Mouse (Mus musculus): ENCODE results near the gene Tenm1. TPM values are rescaled to one million over a fixed set of nuclear protein-coding genes. Genes with fewer than 3 reads are reported as not detected.

The Tenm1 gene
- total and polyA plus RNA-seq, 3 experiments = under 0.01 to 0.11 (median 0.05) TPM

GRCm38 (mm10) chrX:43427111-43427510 lies 1.8 kb downstream of the Tenm1 start:
- no peak for DNase-seq
- H3K9ac ChIP-seq (ENCODE audit: low read depth, low read length) = no peak overlapping the region
- no peak overlapping the region for H3K27ac ChIP-seq
- H3K4me1 ChIP-seq (ENCODE audit: control insufficient read depth, insufficient read depth, low read length) = no peaks in the 10 kb centered on the region
- no peaks in the 10 kb centered on the region for H3K79me2 ChIP-seq (replicated peaks; ENCODE audit: control insufficient read depth, insufficient read depth, low read length)
- no peak for TF ChIP-seq CTCF (IDR thresholded peaks at IDR 0.05)
- no peak for TF ChIP-seq EP300 (IDR thresholded peaks at IDR 0.05; ENCODE audit: insufficient read depth, low read depth, low read length)
- no peak for TF ChIP-seq POLR2A (IDR thresholded peaks at IDR 0.05; ENCODE audit: insufficient read depth, low read depth, low read length)
- H3K36me3 ChIP-seq (ENCODE audit: control insufficient read depth, insufficient read depth, low read length) = no peaks in the 10 kb centered on the region
- WGBS = 22% methylated on average over 10 of the region's 10 CpGs
- 0 out of 2 replicates have a peak, but pooled peaks cover 1% of the 10 kb centered on the region for H3K27me3 ChIP-seq (ENCODE audit: control insufficient read depth, insufficient read depth, low read length)
- intact Hi-C loops (cut with DNase I) = no loop called here
- no peak overlapping the region for H3K4me3 ChIP-seq

- H3K36me3 ChIP-seq (ENCODE audit: control insufficient read depth, insufficient read depth, low read length) = no peaks in the 10 kb centered on the region
- no peak overlapping the region for H3K9ac ChIP-seq (ENCODE audit: low read depth, low read length)
- H3K79me2 ChIP-seq (replicated peaks; ENCODE audit: control insufficient read depth, insufficient read depth, low read length) = no peaks in the 10 kb centered on the region
- no peak overlapping the region for H3K4me3 ChIP-seq
- no peaks in the 10 kb centered on the region for H3K27me3 ChIP-seq (ENCODE audit: control insufficient read depth, insufficient read depth, low read length)
- TF ChIP-seq POLR2A (IDR thresholded peaks at IDR 0.05; ENCODE audit: insufficient read depth, low read depth, low read length) (no peak), EP300 (IDR thresholded peaks at IDR 0.05; ENCODE audit: insufficient read depth, low read depth, low read length) (no peak)
- 57% methylated on average over 3 of the region's 3 CpGs for WGBS
- H3K27ac ChIP-seq = no peak overlapping the region
- no peak for DNase-seq
- no peaks in the 10 kb centered on the region for H3K4me1 ChIP-seq (ENCODE audit: control insufficient read depth, insufficient read depth, low read length)
- intact Hi-C loops (cut with DNase I) = no loop called here
Observed at GRCm38 (mm10) chrX:43397957-43398356, 31.0 kb downstream of the Tenm1 start.

GRCm38 (mm10) chrX:43388106-43388505 lies 40.8 kb downstream of the Tenm1 start:
- Histone ChIP-seq H3K79me2 (replicated peaks; ENCODE audit: control insufficient read depth, insufficient read depth, low read length) (no peaks in the 10 kb centered on the region), H3K9ac (ENCODE audit: low read depth, low read length) (no peak overlapping the region), H3K27ac (no peak overlapping the region), H3K36me3 (ENCODE audit: control insufficient read depth, insufficient read depth, low read length) (no peaks in the 10 kb centered on the region), H3K27me3 (ENCODE audit: control insufficient read depth, insufficient read depth, low read length) (no peaks in the 10 kb centered on the region), H3K4me3 (no peak overlapping the region), H3K4me1 (ENCODE audit: control insufficient read depth, insufficient read depth, low read length) (no peaks in the 10 kb centered on the region)
- intact Hi-C loops (cut with DNase I) = no loop called here
- no peak for DNase-seq
- no peak for TF ChIP-seq EP300 (IDR thresholded peaks at IDR 0.05; ENCODE audit: insufficient read depth, low read depth, low read length)
- TF ChIP-seq CTCF (IDR thresholded peaks at IDR 0.05) = no peak
- no peak for TF ChIP-seq POLR2A (IDR thresholded peaks at IDR 0.05; ENCODE audit: insufficient read depth, low read depth, low read length)
- WGBS = 62% methylated on average over 5 of the region's 5 CpGs

- Histone ChIP-seq H3K27ac (no peak overlapping the region), H3K4me3 (no peak overlapping the region), H3K36me3 (ENCODE audit: control insufficient read depth, insufficient read depth, low read length) (no peaks in the 10 kb centered on the region), H3K4me1 (ENCODE audit: control insufficient read depth, insufficient read depth, low read length) (no peaks in the 10 kb centered on the region), H3K79me2 (replicated peaks; ENCODE audit: control insufficient read depth, insufficient read depth, low read length) (no peaks in the 10 kb centered on the region), H3K9ac (ENCODE audit: low read depth, low read length) (no peak overlapping the region), H3K27me3 (ENCODE audit: control insufficient read depth, insufficient read depth, low read length) (no peaks in the 10 kb centered on the region)
- TF ChIP-seq EP300 (IDR thresholded peaks at IDR 0.05; ENCODE audit: insufficient read depth, low read depth, low read length) = no peak
- TF ChIP-seq CTCF (IDR thresholded peaks at IDR 0.05) = no peak
- TF ChIP-seq POLR2A (IDR thresholded peaks at IDR 0.05; ENCODE audit: insufficient read depth, low read depth, low read length) = no peak
- 67% methylated on average over 1 of the region's 1 CpGs for WGBS
- DNase-seq = no peak
- intact Hi-C loops (cut with DNase I) = no loop called here
Observed at GRCm38 (mm10) chrX:43372526-43372925, 56.4 kb downstream of the Tenm1 start.

- H3K9ac ChIP-seq (ENCODE audit: low read depth, low read length) = no peak overlapping the region
- intact Hi-C loops (cut with DNase I) = no loop called here
- H3K4me3 ChIP-seq = no peak overlapping the region
- no peak for DNase-seq
- H3K36me3 ChIP-seq (ENCODE audit: control insufficient read depth, insufficient read depth, low read length) = no peaks in the 10 kb centered on the region
- no peak overlapping the region for H3K27ac ChIP-seq
- no peaks in the 10 kb centered on the region for H3K27me3 ChIP-seq (ENCODE audit: control insufficient read depth, insufficient read depth, low read length)
- no peaks in the 10 kb centered on the region for H3K4me1 ChIP-seq (ENCODE audit: control insufficient read depth, insufficient read depth, low read length)
- TF ChIP-seq CTCF (IDR thresholded peaks at IDR 0.05) (no peak), POLR2A (IDR thresholded peaks at IDR 0.05; ENCODE audit: insufficient read depth, low read depth, low read length) (no peak), EP300 (IDR thresholded peaks at IDR 0.05; ENCODE audit: insufficient read depth, low read depth, low read length) (no peak)
- no peaks in the 10 kb centered on the region for H3K79me2 ChIP-seq (replicated peaks; ENCODE audit: control insufficient read depth, insufficient read depth, low read length)
- 69% methylated on average over 1 of the region's 1 CpGs for WGBS
Observed at GRCm38 (mm10) chrX:43319351-43319750, 109.6 kb downstream of the Tenm1 start.

GRCm38 (mm10) chrX:43317801-43318520 lies 111.0 kb downstream of the Tenm1 start:
- no peaks in the 10 kb centered on the region for H3K4me1 ChIP-seq (ENCODE audit: control insufficient read depth, insufficient read depth, low read length)
- no peaks in the 10 kb centered on the region for H3K36me3 ChIP-seq (ENCODE audit: control insufficient read depth, insufficient read depth, low read length)
- no peak overlapping the region for H3K9ac ChIP-seq (ENCODE audit: low read depth, low read length)
- intact Hi-C loops (cut with DNase I) = no loop called here
- no peak for TF ChIP-seq CTCF (IDR thresholded peaks at IDR 0.05)
- no peak for TF ChIP-seq POLR2A (IDR thresholded peaks at IDR 0.05; ENCODE audit: insufficient read depth, low read depth, low read length)
- TF ChIP-seq EP300 (IDR thresholded peaks at IDR 0.05; ENCODE audit: insufficient read depth, low read depth, low read length) = no peak
- no peak for DNase-seq
- H3K27ac ChIP-seq = no peak overlapping the region
- H3K79me2 ChIP-seq (replicated peaks; ENCODE audit: control insufficient read depth, insufficient read depth, low read length) = no peaks in the 10 kb centered on the region
- WGBS = 77% methylated on average over 3 of the region's 3 CpGs
- no peak overlapping the region for H3K4me3 ChIP-seq
- no peaks in the 10 kb centered on the region for H3K27me3 ChIP-seq (ENCODE audit: control insufficient read depth, insufficient read depth, low read length)

Measured in heart, adult 2 months (tissue).